Mouse (Mus musculus) megakaryocyte progenitor cell, adult 5-6 weeks (primary cell): Measurements from ENCODE around the gene Grk1. TPM values are rescaled to one million over a fixed set of nuclear protein-coding genes. Genes with fewer than 3 reads are reported as not detected.

Source experiments
- total RNA-seq, 2 experiments: library from RNA; stranded (forward) in 1 of 2; stranded (reverse) in 1 of 2; fragments of 157-497, 149-512 nt in 1 of 2; fragments of 200-1000 nt in 1 of 2; gene quantifications; 2 replicates each; pipeline versions ENCODE4 v1.2.3 to v1.2.4; 2015 to 2017

The Grk1 gene
- total RNA-seq, 2 experiments from 2014 or later, result not detected

Other genes starting within 250 kb of the Grk1 start
- 209 and 240 TPM in 2 replicates for gene Lamp1, start 245.9 kb upstream of the Grk1 start, total RNA-seq (2015)
- 259 and 273 TPM in 2 replicates for gene Lamp1, start 245.9 kb upstream of the Grk1 start, total RNA-seq (2017)
- 0.71 and 1.0 TPM in 2 replicates for gene Grtp1, start 204.5 kb upstream of the Grk1 start, total RNA-seq (2015)
- gene Grtp1, start 204.5 kb upstream of the Grk1 start, total RNA-seq (2017), result 0.08 and 0.37 TPM in 2 replicates
- not detected in 2 replicates for gene Adprhl1, start 150.9 kb upstream of the Grk1 start, total RNA-seq (2015)
- not detected in 2 replicates for gene Adprhl1, start 150.9 kb upstream of the Grk1 start, total RNA-seq (2017)
- 13.2 and 16.8 TPM in 2 replicates for gene Dcun1d2, start 117.0 kb upstream of the Grk1 start, total RNA-seq (2015)
- 18.9 and 23.2 TPM in 2 replicates for gene Dcun1d2, start 117.0 kb upstream of the Grk1 start, total RNA-seq (2017)
- gene Tmco3, start 116.9 kb upstream of the Grk1 start, total RNA-seq (2015), result 10.1 and 10.5 TPM in 2 replicates
- 9.5 and 13.0 TPM in 2 replicates for gene Tmco3, start 116.9 kb upstream of the Grk1 start, total RNA-seq (2017)
- gene Tfdp1, start 66.3 kb upstream of the Grk1 start, total RNA-seq (2015), result 315 and 317 TPM in 2 replicates
- 229 and 230 TPM in 2 replicates for gene Tfdp1, start 66.3 kb upstream of the Grk1 start, total RNA-seq (2017)
- gene Atp4b, start 8.3 kb upstream of the Grk1 start, total RNA-seq (2015), result 0.32 and 0.73 TPM in 2 replicates
- gene Atp4b, start 8.3 kb upstream of the Grk1 start, total RNA-seq (2017), result not detected in 2 replicates
- not detected in 2 replicates for gene Tmem255b, start 30.1 kb downstream of the Grk1 start, total RNA-seq (2015)
- not detected in 2 replicates for gene Tmem255b, start 30.1 kb downstream of the Grk1 start, total RNA-seq (2017)
- gene Gas6, start 89.4 kb downstream of the Grk1 start, total RNA-seq (2015), result not detected in 2 replicates
- 0.12 and 0.84 TPM in 2 replicates for gene Gas6, start 89.4 kb downstream of the Grk1 start, total RNA-seq (2017)
- gene 1700029H14Rik, start 157.4 kb downstream of the Grk1 start, total RNA-seq (2015), result 0.17 TPM in 1 of 2 replicates, not detected in the other
- not detected in 2 replicates for gene 1700029H14Rik, start 157.4 kb downstream of the Grk1 start, total RNA-seq (2017)